Mouse (Mus musculus) yolk sac, embryonic 10.5 days (tissue): Measurements from ENCODE around the gene Fam210b.
A peak's percentile ranks its signal among the peaks of the same experiment; 100 is the strongest.
"Not testable (repeated sequence)": the region's sequence is repeated elsewhere in the genome, so short reads cannot be mapped to it uniquely, and the experiment has no call there.

Experiments
- DNase-seq: peaks from one replicate; pipeline ENCODE4 v3.0.0-alpha.2; 2017; ENCODE audit warnings: low spot score

Gene Fam210b

DNA sequence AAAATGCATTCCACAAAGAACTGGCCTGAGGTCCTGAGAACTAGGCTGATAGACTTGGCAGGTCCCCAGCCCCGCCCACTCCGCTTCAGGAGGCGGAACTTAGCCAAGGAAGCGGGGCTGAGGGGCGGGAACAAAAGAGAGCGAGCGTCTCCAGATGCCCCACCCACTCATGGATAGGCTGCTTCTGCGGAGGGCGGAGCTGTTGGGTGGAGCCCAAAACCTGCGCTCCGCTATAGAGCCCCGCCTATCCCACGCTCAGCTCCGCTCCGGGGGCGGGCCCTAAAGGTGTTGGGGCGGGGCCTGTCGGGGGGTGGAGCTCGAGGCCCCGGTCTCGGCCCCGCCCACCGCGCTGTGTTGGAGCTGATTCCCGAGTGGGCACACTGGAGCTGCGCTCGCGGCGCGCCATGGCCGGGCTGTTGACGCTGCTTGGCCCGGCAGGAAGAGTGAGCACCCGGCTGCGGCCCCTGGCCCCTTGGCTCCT, at the start of gene Fam210b:
Fam210b (plus strand) TSS at position 308 of the 481 bp plus-strand sequence.
- DNase-seq = peak; percentile 97

DNA sequence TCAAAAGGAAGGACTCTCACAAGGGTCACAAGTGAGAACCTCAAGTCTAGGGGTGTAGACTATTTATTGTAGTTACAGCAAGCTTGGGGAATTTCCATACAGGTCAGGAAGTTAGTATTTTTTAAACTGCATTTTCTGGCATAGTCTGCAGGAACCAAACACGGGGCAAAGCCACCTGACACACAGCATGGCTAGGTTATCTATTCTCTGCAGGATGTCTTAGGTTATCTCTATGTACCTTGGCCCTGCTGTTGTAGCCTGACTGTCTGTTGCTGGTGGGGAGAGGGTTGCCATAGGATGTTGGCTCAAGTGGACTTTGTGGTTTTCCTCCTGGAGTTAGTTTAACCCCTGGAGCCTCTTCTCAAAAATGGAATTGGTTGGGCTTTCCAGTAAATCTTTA, 47.3 kb upstream of the Fam210b start:
- DNase-seq = peak; percentile 77

- no peak for DNase-seq
Observed at GRCm38 (mm10) chr2:172298542-172298941, 46.8 kb upstream of the Fam210b start.

GRCm38 (mm10) chr2:172299126-172299921, 46.0 kb upstream of the Fam210b start:
- DNase-seq = no peak

GRCm38 (mm10) chr2:172302396-172302795, 43.0 kb upstream of the Fam210b start:
- peak; percentile 51 for DNase-seq

- no peak for DNase-seq
Observed at GRCm38 (mm10) chr2:172304118-172304708, 41.2 kb upstream of the Fam210b start.

DNA sequence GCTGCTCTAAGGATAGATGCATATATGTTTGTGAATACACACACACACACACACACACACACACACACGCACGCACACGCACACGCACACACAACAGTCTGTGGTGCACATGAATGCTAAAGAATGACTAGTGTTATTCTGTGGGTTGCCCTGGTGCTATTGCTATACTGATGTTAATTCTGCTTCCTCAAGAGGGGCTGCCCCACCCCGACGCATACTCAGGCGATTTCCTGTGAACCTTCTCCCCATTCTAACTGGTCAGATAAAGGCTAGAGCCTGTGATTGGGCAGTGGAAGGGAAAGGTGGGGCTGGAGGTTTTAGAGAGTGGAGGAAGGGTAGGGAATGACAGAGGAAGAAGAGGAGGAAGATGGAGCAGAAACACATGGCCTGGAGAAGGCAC, 39.8 kb upstream of the Fam210b start:
- not testable (repeated sequence) for DNase-seq

DNA sequence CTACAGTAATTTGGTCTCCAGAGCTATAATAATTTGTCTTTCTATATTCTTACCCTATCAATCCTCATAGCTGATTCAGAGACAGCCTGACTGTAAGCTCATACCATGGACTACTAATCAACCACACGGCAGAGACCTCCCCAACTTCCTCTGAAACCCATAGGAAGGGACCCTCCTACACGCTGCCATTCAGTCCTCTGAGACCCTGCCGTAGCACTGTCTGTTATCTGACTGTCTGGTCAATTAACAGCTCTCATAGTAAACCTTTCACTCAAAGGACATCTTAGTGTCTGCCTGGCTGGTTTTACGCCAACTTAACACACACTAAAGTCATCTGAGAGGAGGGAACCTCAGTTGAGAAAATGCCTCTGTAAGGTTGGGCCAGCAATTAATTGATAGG, 38.8 kb upstream of the Fam210b start:
- DNase-seq = no peak

GRCm38 (mm10) chr2:172311731-172312130, 33.6 kb upstream of the Fam210b start:
- no peak for DNase-seq

- DNase-seq = peak; percentile 72
Observed at GRCm38 (mm10) chr2:172320878-172321277, 24.5 kb upstream of the Fam210b start.

DNA sequence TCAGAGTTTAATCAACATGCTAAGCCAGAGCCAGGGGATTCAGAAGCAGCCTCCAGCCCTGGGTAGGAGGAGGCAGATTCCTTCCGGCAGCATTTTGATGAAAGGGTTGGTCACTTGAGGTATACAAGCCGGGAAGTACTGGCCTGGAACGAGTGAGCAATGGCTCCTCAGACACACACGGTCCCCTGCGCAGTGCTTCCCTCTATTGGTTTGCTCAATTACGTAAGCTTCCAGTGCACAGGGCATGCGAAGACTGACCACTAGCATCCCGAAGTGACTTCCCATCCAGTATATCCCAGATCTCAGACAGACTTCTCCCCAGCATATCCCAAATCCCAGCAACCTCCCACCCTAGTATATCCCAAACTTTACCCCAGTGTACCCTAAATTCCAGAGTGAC, 17.1 kb upstream of the Fam210b start:
- DNase-seq = no peak

DNA sequence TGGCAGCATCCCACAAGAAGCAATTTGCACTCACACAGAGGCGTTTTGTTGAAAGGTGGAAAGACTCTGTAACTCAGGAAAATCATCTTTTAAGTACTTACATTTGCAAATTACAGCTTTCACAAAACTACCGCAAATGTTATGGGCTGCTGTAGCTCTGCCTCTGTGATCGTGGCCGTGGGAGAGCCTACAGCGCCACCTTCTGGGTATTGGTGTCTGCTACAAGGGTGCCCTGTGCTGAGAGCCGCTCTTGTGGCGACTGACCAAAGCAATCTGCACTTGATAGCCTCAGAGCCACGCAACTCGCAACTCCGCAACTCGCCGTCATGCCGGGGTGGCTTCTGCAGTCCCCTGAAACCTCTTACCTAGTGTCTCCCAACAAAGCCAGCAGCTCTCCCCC, 16.2 kb upstream of the Fam210b start:
- peak; percentile 64 for DNase-seq

DNA sequence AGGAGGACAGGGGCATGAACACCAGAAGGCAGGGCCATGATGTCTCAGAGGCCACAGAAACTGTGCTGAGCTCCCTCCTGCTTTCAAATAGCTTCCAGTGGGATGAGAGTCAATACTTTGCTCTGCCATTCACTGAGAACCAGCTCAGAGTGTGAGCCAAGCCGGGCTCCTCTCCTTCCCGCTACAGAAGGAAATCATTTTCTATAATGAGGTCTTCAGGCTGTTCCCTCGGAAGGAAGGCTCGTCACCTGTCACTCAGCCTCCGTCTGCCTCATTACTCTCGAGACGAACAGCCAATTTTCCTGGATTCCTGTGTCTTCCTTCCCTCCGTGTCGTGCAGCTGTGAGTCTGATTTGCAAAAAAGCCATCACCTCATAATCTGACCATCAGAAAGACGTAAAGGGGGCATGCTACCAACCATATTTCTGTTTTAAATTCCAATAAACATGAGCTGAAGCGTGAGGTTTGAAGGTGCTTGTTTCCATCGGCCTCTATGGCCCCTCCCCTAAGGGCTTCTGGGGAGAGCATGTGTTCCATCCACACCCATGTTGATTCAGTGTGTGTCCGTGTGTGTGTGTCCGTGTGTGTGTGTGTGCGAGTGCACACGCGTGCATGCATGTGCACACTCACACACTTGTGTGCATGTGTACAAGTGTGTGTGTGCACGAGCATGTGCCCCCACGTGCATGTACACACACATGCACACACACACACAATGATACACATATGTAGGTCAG, 7.0 kb upstream of the Fam210b start:
- no peak for DNase-seq

- DNase-seq = no peak
Observed at GRCm38 (mm10) chr2:172340936-172341335, 4.4 kb upstream of the Fam210b start.

DNA sequence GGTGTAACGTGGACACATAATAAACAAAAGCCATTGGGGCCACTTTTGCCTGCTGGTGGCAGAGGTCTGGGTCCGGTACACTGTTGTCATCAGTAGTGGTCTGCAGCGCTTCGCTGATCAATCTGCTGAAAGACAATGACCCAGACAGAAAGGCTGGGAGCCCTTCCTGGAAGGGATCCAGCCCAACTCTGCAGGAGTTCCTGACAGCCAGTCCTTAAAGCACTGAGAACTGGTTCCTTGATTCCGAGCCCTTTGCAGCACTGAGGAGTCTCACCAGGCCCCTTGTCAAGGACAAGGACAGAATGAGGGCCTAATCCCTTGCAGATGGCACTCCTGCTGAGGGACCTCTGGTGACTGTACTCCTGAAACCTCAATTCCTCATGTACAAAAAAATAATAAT, 3.8 kb upstream of the Fam210b start:
- DNase-seq = no peak

GRCm38 (mm10) chr2:172343751-172344150, 1.6 kb upstream of the Fam210b start:
- no peak for DNase-seq

- DNase-seq = no peak
Observed at GRCm38 (mm10) chr2:172344669-172345068, 696 bp upstream of the Fam210b start.

DNA sequence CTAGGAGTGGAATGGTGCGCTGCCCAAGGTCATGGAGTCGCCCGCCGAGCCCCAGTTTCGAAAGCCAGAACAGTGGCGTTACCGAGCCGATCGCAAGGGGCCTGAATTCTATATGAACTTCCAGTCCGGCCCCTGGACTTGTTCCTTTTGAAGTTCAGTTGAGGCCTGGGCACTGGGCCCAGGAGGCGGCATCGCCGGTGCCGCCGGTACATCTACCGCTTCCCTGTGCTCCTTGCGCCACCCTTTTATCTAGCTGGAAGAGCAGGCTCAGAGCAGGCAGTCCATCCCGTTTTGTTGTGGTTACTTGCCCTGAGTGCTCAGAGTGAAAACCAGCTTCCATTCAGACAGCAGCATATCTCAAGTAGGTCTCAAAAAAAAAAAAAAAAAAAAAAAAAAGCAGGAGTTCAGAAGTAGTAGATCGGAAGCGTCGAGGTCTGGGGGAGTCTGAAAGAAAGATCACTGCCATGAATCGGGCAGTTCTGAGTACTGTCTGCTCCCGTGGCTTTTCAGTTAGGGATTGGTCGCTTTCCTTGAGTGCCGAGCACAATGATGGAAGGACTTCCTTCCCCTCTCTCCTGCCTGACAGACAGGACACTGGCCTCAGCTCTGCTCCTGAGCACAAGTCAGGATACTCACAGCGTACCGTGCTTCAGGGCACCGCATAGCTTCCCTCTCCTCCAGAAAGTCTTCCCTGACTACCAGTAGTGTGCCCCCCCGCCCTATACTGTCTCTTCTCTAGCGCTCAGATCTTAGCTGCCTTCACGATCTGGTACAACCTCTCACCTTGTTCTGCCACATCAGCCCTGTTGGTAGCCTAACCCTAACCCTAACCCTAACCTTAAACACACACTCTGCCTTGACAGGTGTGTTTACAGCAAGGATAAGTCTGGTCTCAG, 917 bp downstream of the Fam210b start:
- peak; percentile 45 for DNase-seq

- peak; percentile 83 for DNase-seq
Observed at GRCm38 (mm10) chr2:172346933-172347611, 1.7 kb downstream of the Fam210b start.

- DNase-seq = peak; percentile 60
Observed at GRCm38 (mm10) chr2:172348297-172348950, 3.1 kb downstream of the Fam210b start.

DNA sequence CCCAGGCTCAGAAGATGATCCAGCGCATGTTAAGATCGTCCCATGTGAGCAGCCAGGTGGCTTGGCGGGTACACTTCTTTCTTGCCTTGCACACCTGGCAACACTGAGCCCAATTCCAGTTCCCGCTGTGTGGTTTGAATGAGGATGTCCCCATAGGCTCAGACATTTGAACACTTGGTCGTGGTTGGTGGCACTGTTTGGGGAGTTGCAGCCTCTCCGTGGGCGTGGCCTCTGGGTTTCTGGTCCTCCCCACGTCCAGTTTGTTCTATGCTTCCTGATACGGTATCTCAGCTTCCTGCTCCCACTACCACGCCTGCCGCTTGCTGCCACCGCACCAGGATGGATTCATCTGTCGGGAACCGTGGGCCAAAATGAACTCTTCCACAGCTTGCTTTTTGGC, 4.4 kb downstream of the Fam210b start:
- peak; percentile 34 for DNase-seq
